Mouse (Mus musculus): ENCODE data around the gene Cdca5. TPM values are rescaled to one million over a fixed set of nuclear protein-coding genes. Genes with fewer than 3 reads are reported as not detected.

The Cdca5 gene
- polyA plus RNA-seq, 1 experiment from 2014 or later, result 60.5 TPM

GRCm38 (mm10) chr19:6076564-6077393 lies 8.0 kb upstream of the Cdca5 start, which contains the start of gene Vps51:
Vps51 (minus strand) TSS chr19:6077231.
- 1% methylated on average over 33 of the region's 33 CpGs for WGBS
- Histone ChIP-seq H3K9me3 (ENCODE audit: control insufficient read depth, low read length) (no peaks in the 10 kb centered on the region), H3K4me1 (ENCODE audit: control insufficient read depth, insufficient read depth, low read length) (no peaks in the 10 kb centered on the region), H3K4me2 (ENCODE audit: low read depth, severe bottlenecking) (peak within 1 kb of the TSS; percentile 69), H3K27me3 (ENCODE audit: control insufficient read depth, insufficient read depth, low read length) (no peaks in the 10 kb centered on the region), H3K36me3 (ENCODE audit: control insufficient read depth, insufficient read depth, low read length) (peaks cover 4% of the 10 kb centered on the region; the same call in 1 of the 2 replicates), H3K9ac (ENCODE audit: low read length) (peak within 1 kb of the TSS; percentile 86), H3K27ac (replicated peaks; ENCODE audit: low read depth, low read length) (no peak within 1 kb of the TSS; the same call in 1 of the 2 replicates), H3K4me3 (ENCODE audit: low read depth, low read length) (peak within 1 kb of the TSS; percentile 62)
- ATAC-seq (ENCODE audit: insufficient number of reproducible peaks, low FRiP score, low TSS enrichment, low read depth) (peak; percentile 81), DNase-seq (ENCODE audit: low spot score) (peak; percentile 88)

- 92% methylated on average over 12 of the region's 12 CpGs for WGBS
- no peak for ATAC-seq (ENCODE audit: insufficient number of reproducible peaks, low FRiP score, low TSS enrichment, low read depth)
- H3K27ac ChIP-seq (replicated peaks; ENCODE audit: low read depth, low read length), result no peak within 1 kb of the TSS
- H3K36me3 ChIP-seq (ENCODE audit: control insufficient read depth, insufficient read depth, low read length), result peaks cover 5% of the 10 kb centered on the region
- H3K4me3 ChIP-seq (ENCODE audit: low read depth, low read length), result no peak within 1 kb of the TSS
- peaks cover 5% of the 10 kb centered on the region for H3K4me1 ChIP-seq (ENCODE audit: control insufficient read depth, insufficient read depth, low read length)
- H3K9ac ChIP-seq (ENCODE audit: low read length), result no peak within 1 kb of the TSS
- H3K9me3 ChIP-seq (ENCODE audit: control insufficient read depth, low read length), result no peaks in the 10 kb centered on the region
- DNase-seq (ENCODE audit: low spot score), result no peak
- no peak within 1 kb of the TSS for H3K4me2 ChIP-seq (ENCODE audit: low read depth, severe bottlenecking)
- H3K27me3 ChIP-seq (ENCODE audit: control insufficient read depth, insufficient read depth, low read length), result no peaks in the 10 kb centered on the region
These were observed 4.8 kb upstream of the Cdca5 start, which contains the start of gene Tmem262 for GRCm38 (mm10) chr19:6079983-6080480. Tmem262 (plus strand) TSS chr19:6080033.

GRCm38 (mm10) chr19:6082156-6082555 lies 2.6 kb upstream of the Cdca5 start, which contains the start of gene Gm28374:
Gm28374 (minus strand) TSS chr19:6082256.
- no peaks in the 10 kb centered on the region for H3K27me3 ChIP-seq (ENCODE audit: control insufficient read depth, insufficient read depth, low read length)
- 87% methylated on average over 9 of the region's 9 CpGs for WGBS
- H3K9ac ChIP-seq (ENCODE audit: low read length), result no peak within 1 kb of the TSS
- H3K36me3 ChIP-seq (ENCODE audit: control insufficient read depth, insufficient read depth, low read length), result peaks cover 5% of the 10 kb centered on the region
- H3K27ac ChIP-seq (replicated peaks; ENCODE audit: low read depth, low read length), result no peak within 1 kb of the TSS
- no peak for ATAC-seq (ENCODE audit: insufficient number of reproducible peaks, low FRiP score, low TSS enrichment, low read depth)
- peaks cover 7% of the 10 kb centered on the region for H3K4me1 ChIP-seq (ENCODE audit: control insufficient read depth, insufficient read depth, low read length)
- H3K9me3 ChIP-seq (ENCODE audit: control insufficient read depth, low read length), result no peaks in the 10 kb centered on the region
- H3K4me2 ChIP-seq (ENCODE audit: low read depth, severe bottlenecking), result no peak within 1 kb of the TSS
- no peak within 1 kb of the TSS for H3K4me3 ChIP-seq (ENCODE audit: low read depth, low read length)
- no peak for DNase-seq (ENCODE audit: low spot score)

- peaks cover 15% of the 10 kb centered on the region for H3K36me3 ChIP-seq (ENCODE audit: control insufficient read depth, insufficient read depth, low read length)
- peak; percentile 81 for DNase-seq (ENCODE audit: low spot score)
These were observed 665 bp downstream of the Cdca5 start for GRCm38 (mm10) chr19:6085417-6085879.

GRCm38 (mm10) chr19:6088841-6089240 lies 4.1 kb downstream of the Cdca5 start:
- Histone ChIP-seq H3K36me3 (ENCODE audit: control insufficient read depth, insufficient read depth, low read length) (peaks cover 22% of the 10 kb centered on the region), H3K9ac (ENCODE audit: low read length) (no peak overlapping the region), H3K4me3 (ENCODE audit: low read depth, low read length) (no peak overlapping the region), H3K4me2 (ENCODE audit: low read depth, severe bottlenecking) (no peak overlapping the region), H3K27me3 (ENCODE audit: control insufficient read depth, insufficient read depth, low read length) (no peaks in the 10 kb centered on the region), H3K9me3 (ENCODE audit: control insufficient read depth, low read length) (no peaks in the 10 kb centered on the region), H3K27ac (replicated peaks; ENCODE audit: low read depth, low read length) (no peak overlapping the region), H3K4me1 (ENCODE audit: control insufficient read depth, insufficient read depth, low read length) (peaks cover 4% of the 10 kb centered on the region)
- 94% methylated on average over 13 of the region's 13 CpGs for WGBS
- ATAC-seq (ENCODE audit: insufficient number of reproducible peaks, low FRiP score, low TSS enrichment, low read depth) (no peak), DNase-seq (ENCODE audit: low spot score) (no peak)

More at GRCm38 (mm10) chr19:6085417-6085879, 665 bp downstream of the Cdca5 start:
- no peaks in the 10 kb centered on the region for H3K9me3 ChIP-seq (ENCODE audit: control insufficient read depth, low read length)
- H3K4me3 ChIP-seq (ENCODE audit: low read depth, low read length), result peak overlapping the region; percentile 81
- H3K27ac ChIP-seq (replicated peaks; ENCODE audit: low read depth, low read length), result no peak overlapping the region
- under 1% methylated on average over 17 of the region's 17 CpGs for WGBS
- no peaks in the 10 kb centered on the region for H3K27me3 ChIP-seq (ENCODE audit: control insufficient read depth, insufficient read depth, low read length)
- ATAC-seq (ENCODE audit: insufficient number of reproducible peaks, low FRiP score, low TSS enrichment, low read depth), result peak; percentile 76
- H3K9ac ChIP-seq (ENCODE audit: low read length), result peak overlapping the region; percentile 76
- H3K4me2 ChIP-seq (ENCODE audit: low read depth, severe bottlenecking), result peak overlapping the region; percentile 95
- peaks cover 7% of the 10 kb centered on the region for H3K4me1 ChIP-seq (ENCODE audit: control insufficient read depth, insufficient read depth, low read length)

GRCm38 (mm10) chr19:6094119-6094518 lies 9.3 kb downstream of the Cdca5 start, which contains the start of gene AC131692.1:
AC131692.1 (plus strand) TSS chr19:6094419.
- WGBS, result 94% methylated on average over 7 of the region's 7 CpGs
- H3K9ac ChIP-seq (ENCODE audit: low read length), result peak within 1 kb of the TSS; percentile 17; the same call in 1 of the 2 replicates

GRCm38 (mm10) chr19:6097847-6098246 lies 13.1 kb downstream of the Cdca5 start:
- no peaks in the 10 kb centered on the region for H3K9me3 ChIP-seq (ENCODE audit: control insufficient read depth, low read length)
- H3K4me1 ChIP-seq (ENCODE audit: control insufficient read depth, insufficient read depth, low read length), result no peaks in the 10 kb centered on the region
- peaks cover 12% of the 10 kb centered on the region for H3K36me3 ChIP-seq (ENCODE audit: control insufficient read depth, insufficient read depth, low read length)
- ATAC-seq (ENCODE audit: insufficient number of reproducible peaks, low FRiP score, low TSS enrichment, low read depth) (no peak), DNase-seq (ENCODE audit: low spot score) (no peak)
- H3K4me2 ChIP-seq (ENCODE audit: low read depth, severe bottlenecking), result no peak overlapping the region
- no peak overlapping the region for H3K4me3 ChIP-seq (ENCODE audit: low read depth, low read length)
- H3K9ac ChIP-seq (ENCODE audit: low read length), result no peak overlapping the region
- no peaks in the 10 kb centered on the region for H3K27me3 ChIP-seq (ENCODE audit: control insufficient read depth, insufficient read depth, low read length)
- 91% methylated on average over 3 of the region's 3 CpGs for WGBS
- H3K27ac ChIP-seq (replicated peaks; ENCODE audit: low read depth, low read length), result no peak overlapping the region

More at GRCm38 (mm10) chr19:6094119-6094518, 9.3 kb downstream of the Cdca5 start, which contains the start of gene AC131692.1:
- Histone ChIP-seq H3K27me3 (ENCODE audit: control insufficient read depth, insufficient read depth, low read length) (no peaks in the 10 kb centered on the region), H3K36me3 (ENCODE audit: control insufficient read depth, insufficient read depth, low read length) (peaks cover 25% of the 10 kb centered on the region), H3K4me3 (ENCODE audit: low read depth, low read length) (no peak within 1 kb of the TSS), H3K27ac (replicated peaks; ENCODE audit: low read depth, low read length) (no peak within 1 kb of the TSS), H3K4me2 (ENCODE audit: low read depth, severe bottlenecking) (no peak within 1 kb of the TSS), H3K9me3 (ENCODE audit: control insufficient read depth, low read length) (no peaks in the 10 kb centered on the region), H3K4me1 (ENCODE audit: control insufficient read depth, insufficient read depth, low read length) (no peaks in the 10 kb centered on the region)
- no peak for DNase-seq (ENCODE audit: low spot score)
- no peak for ATAC-seq (ENCODE audit: insufficient number of reproducible peaks, low FRiP score, low TSS enrichment, low read depth)

GRCm38 (mm10) chr19:6101186-6101585 lies 16.4 kb downstream of the Cdca5 start:
- Histone ChIP-seq H3K4me1 (ENCODE audit: control insufficient read depth, insufficient read depth, low read length) (no peaks in the 10 kb centered on the region), H3K9ac (ENCODE audit: low read length) (no peak overlapping the region), H3K27ac (replicated peaks; ENCODE audit: low read depth, low read length) (no peak overlapping the region), H3K4me3 (ENCODE audit: low read depth, low read length) (no peak overlapping the region), H3K4me2 (ENCODE audit: low read depth, severe bottlenecking) (no peak overlapping the region), H3K9me3 (ENCODE audit: control insufficient read depth, low read length) (no peaks in the 10 kb centered on the region), H3K27me3 (ENCODE audit: control insufficient read depth, insufficient read depth, low read length) (no peaks in the 10 kb centered on the region), H3K36me3 (ENCODE audit: control insufficient read depth, insufficient read depth, low read length) (peaks cover 6% of the 10 kb centered on the region)
- DNase-seq (ENCODE audit: low spot score) (no peak), ATAC-seq (ENCODE audit: insufficient number of reproducible peaks, low FRiP score, low TSS enrichment, low read depth) (no peak)
- 26% methylated on average over 6 of the region's 6 CpGs for WGBS

Data from limb, embryonic 11.5 days (tissue).